Mouse (Mus musculus) ES-E14 (cell line): ENCODE measurements around the gene Pnma1.

ENCODE experiments used
- HCFC1 ChIP-seq: IDR thresholded peaks from 2 replicates; pipeline ENCODE4 v1.6.1; 2012; ENCODE audit warnings: low read length, inconsistent platforms, borderline replicate concordance; ENCODE audit not compliant: insufficient read depth
- MAFK ChIP-seq: IDR thresholded peaks from 2 replicates; pipeline ENCODE4 v1.6.1; 2014; ENCODE audit warnings: mild to moderate bottlenecking, low read depth, low read length, inconsistent platforms; ENCODE audit not compliant: insufficient read depth
- ZC3H11A ChIP-seq: IDR thresholded peaks from 2 replicates; pipeline ENCODE4 v1.6.1; 2012; ENCODE audit warnings: low read depth, mild to moderate bottlenecking, inconsistent platforms, low read length, borderline replicate concordance
- ZNF384 ChIP-seq: IDR thresholded peaks from 2 replicates; pipeline ENCODE4 v1.6.1; 2012; ENCODE audit warnings: low read depth, low read length, inconsistent platforms

DNA sequence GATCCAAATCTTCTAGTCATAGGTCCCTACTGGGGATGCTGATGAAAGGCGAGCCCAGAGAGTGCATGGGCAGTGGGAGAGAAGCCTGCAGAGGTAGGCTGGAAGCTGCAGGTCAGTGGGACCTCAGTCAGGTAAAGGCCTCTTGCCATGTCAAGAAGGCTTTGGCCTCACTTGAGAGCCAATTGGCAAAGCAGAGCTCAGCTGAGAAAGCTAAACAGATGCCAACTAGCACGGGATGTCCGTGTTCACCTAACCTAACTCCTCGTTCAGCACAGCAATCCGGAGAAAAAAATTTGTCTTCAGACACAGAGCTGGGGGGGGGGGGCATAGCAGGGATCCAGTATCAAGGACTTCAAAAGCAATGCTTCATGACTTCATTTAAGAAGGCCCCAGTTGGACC is 36.7 kb upstream of the Pnma1 start:
- no peak for TF ChIP-seq ZNF384
- TF ChIP-seq HCFC1, result no peak
- TF ChIP-seq ZC3H11A, result no peak
- no peak for TF ChIP-seq MAFK
